Mouse (Mus musculus): ENCODE data around the gene Mtmr10.

The Mtmr10 gene

GRCm38 (mm10) chr7:64291722-64292121 is 4.3 kb downstream of the Mtmr10 start:
- in situ Hi-C loops (cut with MboI, MseI): no loop called here

- in situ Hi-C loops (cut with MboI, MseI): no loop called here
These were observed 9.0 kb downstream of the Mtmr10 start for GRCm38 (mm10) chr7:64296286-64297010.

GRCm38 (mm10) chr7:64310241-64310640 is 22.8 kb downstream of the Mtmr10 start:
- in situ Hi-C loops (cut with MboI, MseI): no loop called here

DNA sequence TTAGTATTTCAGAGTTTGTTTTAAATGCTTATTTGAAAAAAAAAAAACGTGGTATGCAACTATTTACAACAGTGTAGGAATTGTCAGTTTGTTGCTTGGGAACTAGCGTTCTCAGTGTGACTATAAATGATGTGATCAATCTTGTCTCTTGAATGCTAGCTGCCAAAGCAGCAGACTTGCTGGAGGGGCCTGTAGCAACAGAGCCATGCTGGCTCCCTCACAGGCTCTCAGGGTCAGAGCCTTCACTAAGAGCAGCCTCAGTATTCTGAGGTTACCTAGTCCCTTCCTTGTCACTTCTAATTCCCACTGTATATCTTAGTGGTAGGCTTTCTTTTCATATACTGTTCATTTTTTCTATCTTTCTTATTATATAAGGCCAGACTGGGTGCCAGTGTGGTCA is 23.3 kb downstream of the Mtmr10 start:
- in situ Hi-C loops (cut with MboI, MseI): no loop called here

DNA sequence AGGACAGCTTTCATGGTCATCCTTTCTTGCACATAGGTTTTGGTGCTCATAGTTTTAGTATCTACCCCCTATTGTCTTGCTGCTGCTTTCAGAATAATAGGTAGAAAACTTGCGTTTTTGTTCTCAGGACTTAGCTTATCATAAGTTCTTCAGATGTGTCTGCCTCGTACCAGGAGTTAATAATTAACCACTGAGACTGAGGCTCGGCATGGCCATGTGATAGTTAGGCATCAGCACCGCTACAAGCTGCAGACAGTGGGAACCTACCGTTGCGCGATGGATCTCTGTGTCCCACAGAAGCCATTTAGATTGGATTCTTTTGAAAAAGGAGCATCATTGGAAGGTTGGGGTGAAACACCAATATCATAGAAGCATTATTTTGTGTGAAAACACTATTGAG is 25.4 kb downstream of the Mtmr10 start:
- in situ Hi-C loops (cut with MboI, MseI): no loop called here

- in situ Hi-C loops (cut with MboI, MseI): loop anchor here (10.0 kb wide), 1 partner anchor 566 kb away; no protein-coding TSS in a partner anchor
These were observed 33.7 kb downstream of the Mtmr10 start for GRCm38 (mm10) chr7:64321125-64321524.

DNA sequence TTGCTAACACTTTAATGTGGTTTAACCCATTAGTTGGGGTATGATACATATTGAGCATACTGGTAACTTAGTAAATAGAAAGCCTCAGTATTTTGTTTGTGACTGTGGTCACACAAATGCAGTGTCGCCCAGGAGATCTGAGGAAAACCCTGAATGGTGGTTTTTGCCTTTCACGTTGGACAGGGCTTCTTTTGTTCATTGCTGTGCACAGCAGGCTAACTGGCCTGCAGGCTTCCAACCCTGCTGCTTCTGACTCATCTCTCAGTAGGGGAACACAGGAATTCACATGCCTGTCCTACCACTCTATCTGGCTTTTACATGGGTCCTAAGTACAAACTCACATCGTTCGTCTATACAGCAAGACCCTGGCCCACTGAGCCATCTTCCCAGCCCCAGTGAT is 34.2 kb downstream of the Mtmr10 start:
- in situ Hi-C loops (cut with MboI, MseI): loop anchor here (10.0 kb wide), 1 partner anchor 567 kb away; no protein-coding TSS in a partner anchor

- in situ Hi-C loops (cut with MboI, MseI): loop anchor here (10.0 kb wide), 1 partner anchor 572 kb away; no protein-coding TSS in a partner anchor
These were observed 39.4 kb downstream of the Mtmr10 start for GRCm38 (mm10) chr7:64326892-64327291.

DNA sequence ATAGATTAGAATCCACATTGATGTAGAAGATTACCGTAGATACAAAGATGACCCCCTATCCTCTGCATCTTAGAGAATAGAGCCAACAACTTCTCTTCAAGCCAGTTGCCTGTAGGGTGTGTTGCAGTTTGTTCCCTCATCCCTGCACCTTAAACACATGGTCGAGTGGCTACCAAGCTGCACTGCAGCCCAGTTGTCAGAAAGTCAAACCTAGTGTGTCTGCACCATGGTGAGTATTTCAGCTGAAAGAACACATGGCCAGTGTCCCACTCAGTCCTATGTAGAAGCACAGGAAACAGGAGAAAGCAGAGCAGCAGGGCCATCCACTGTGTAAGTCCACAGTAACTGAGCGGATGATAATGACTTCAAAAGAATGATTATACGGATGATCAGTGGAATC is 40.0 kb downstream of the Mtmr10 start:
- in situ Hi-C loops (cut with MboI, MseI): loop anchor here (10.0 kb wide), 1 partner anchor 573 kb away; no protein-coding TSS in a partner anchor

DNA sequence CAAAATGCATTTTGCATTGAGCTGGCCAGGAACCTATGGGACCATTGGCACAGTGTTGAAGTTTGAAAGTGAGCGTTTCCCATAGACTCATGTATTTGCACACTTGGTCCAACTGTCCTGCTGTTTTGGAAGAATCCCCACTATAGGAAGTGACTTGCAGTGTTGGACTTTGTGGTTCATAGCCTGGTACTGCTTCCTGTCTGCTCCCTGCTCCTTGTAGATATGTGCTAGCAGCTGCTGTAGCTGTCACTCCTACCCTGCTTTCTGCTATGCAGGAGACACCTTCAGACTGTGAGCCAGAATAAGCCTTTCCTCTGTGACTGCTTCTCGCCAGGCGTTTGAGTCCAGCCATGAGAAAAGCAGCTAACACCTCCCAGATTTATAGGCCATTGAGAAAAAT is 43.9 kb downstream of the Mtmr10 start:
- in situ Hi-C loops (cut with MboI, MseI): loop anchor here (10.0 kb wide), 1 partner anchor 223 kb away; no protein-coding TSS in a partner anchor

- in situ Hi-C loops (cut with MboI, MseI): loop anchor here (10.0 kb wide), 1 partner anchor 222 kb away; no protein-coding TSS in a partner anchor
These were observed 45.2 kb downstream of the Mtmr10 start for GRCm38 (mm10) chr7:64332686-64333085.

- in situ Hi-C loops (cut with MboI, MseI): no loop called here
These were observed 60.4 kb downstream of the Mtmr10 start for GRCm38 (mm10) chr7:64347813-64348212.

DNA sequence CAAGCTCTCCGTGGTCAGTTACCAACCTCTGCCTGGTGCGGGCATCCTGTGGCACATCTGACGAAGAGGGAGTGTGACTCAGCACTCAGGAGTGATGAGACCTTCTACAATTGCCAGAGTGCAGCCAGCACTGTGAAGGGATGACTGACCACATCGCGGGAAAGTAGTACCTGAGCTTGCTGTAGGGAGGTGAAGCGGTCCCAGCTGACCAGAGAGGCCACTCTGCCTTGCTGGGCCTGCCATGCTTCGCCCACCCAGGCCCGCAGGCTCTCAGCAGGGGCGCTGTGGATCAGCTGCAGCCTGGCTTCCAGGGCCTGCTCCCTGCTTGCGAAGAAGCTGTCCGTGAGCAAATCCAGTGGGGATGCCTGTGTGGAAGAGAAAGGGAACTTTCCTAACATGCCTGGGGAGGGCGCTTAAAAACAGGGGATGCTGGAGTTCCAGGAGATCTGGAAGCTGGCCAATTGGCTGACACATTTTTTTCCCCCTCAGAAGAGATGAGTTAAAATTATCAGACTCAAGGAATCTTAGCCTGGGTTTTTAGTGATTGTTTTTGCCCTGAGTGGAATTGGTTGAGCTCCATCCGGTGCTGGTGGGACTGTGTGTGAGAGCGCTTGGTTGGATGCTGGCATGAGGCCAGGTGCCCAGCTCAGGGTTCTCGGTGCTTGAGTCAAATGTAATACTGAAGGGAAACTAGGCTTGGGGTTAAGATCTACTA is 61.9 kb downstream of the Mtmr10 start:
- in situ Hi-C loops (cut with MboI, MseI): no loop called here

DNA sequence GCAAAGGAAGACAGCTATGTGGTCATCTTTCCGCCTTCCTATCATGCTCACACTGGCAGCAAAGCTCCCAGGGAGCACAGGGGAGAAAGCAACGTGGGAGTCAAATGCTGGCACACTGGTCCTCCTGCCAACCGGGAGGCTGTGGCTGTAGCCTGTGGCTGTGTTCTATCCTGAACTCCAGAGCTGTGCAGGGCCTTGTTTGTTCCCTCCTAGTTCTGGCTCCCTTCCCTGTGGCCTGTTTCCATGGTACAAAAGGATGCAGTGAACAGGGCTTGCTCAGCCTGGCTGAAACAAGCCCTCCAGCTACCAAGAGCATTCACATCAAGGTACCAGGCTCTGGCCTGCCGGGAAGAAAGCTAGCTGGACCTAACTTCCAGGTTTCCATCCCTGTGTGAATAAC is 63.6 kb downstream of the Mtmr10 start:
- in situ Hi-C loops (cut with MboI, MseI): no loop called here

GRCm38 (mm10) chr7:64354206-64354605 is 66.8 kb downstream of the Mtmr10 start:
- in situ Hi-C loops (cut with MboI, MseI): no loop called here

DNA sequence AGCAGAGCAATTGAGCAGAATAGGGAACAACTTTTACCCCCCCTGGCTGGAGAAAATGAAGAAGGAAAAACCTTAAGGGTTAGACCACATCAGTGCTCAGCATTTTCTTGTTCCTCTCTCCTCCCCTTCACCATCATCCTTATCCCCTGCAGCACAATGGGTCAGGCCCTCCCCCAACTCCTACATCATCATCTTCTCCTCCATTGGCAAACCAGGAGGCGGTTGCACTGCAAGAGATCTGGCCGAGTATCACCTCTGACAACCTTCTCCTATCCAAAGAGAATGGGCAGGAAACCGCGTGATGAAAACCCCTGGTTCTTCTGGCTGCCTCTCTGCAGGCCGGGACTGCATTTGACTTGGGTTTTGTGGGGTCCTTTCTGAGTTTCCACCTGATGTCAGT is 69.2 kb downstream of the Mtmr10 start:
- in situ Hi-C loops (cut with MboI, MseI): no loop called here

DNA sequence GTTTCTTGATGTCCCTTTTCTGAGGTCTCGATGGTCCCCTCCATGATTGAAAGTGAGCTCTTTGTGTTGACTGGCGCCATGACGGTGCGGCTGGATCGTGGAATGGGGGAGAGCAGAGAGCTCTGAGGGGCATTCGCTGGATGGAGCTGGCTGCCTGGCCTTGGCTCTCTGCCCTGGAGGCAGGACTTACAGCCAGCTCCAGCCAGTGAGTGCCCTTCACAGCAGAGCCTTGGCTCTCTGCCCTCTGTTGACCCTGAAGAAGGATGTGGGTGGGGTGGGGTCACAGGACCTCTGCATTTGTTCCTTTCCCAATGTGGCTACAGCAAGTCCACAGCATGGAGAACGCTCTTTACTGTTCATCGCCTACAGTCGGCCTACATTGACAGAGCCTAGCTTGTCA is 70.0 kb downstream of the Mtmr10 start:
- in situ Hi-C loops (cut with MboI, MseI): no loop called here

GRCm38 (mm10) chr7:64358666-64359065 is 71.2 kb downstream of the Mtmr10 start:
- in situ Hi-C loops (cut with MboI, MseI): no loop called here

- in situ Hi-C loops (cut with MboI, MseI): no loop called here
These were observed 72.6 kb downstream of the Mtmr10 start for GRCm38 (mm10) chr7:64359943-64360585.

DNA sequence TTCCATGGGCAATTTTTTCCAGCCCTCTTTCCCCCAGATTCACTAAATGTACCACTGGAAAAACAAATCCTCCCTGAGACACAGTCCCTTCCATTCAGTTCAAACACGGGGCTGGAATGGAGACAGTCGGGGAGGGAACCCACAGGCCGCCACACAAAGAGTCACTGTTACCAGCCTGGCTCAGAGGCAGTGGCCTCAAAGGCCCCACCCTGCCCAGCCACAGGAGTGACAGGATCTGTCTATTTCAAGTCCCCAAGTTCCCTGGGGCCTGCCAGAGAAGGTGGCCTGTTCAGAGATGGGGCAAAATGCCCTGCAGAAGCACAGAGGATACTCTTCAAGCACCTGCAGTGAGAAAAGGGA is 73.1 kb downstream of the Mtmr10 start:
- in situ Hi-C loops (cut with MboI, MseI): no loop called here

- in situ Hi-C loops (cut with MboI, MseI): no loop called here
These were observed 78.4 kb downstream of the Mtmr10 start for GRCm38 (mm10) chr7:64365863-64366262.

- in situ Hi-C loops (cut with MboI, MseI): no loop called here
These were observed 82.4 kb downstream of the Mtmr10 start for GRCm38 (mm10) chr7:64369841-64370240.
